Mouse (Mus musculus) gastrocnemius, postnatal 36 days (tissue): ENCODE data around the gene Carhsp1. TPM values are rescaled to one million over a fixed set of nuclear protein-coding genes. Genes with fewer than 3 reads are reported as not detected.

ENCODE experiments used
- microRNA-seq, 2 experiments: library from miRNA; unstranded; fragments of <30 nt; microRNA quantifications; one replicate each; pipeline ENCODE4 v1.2.0; 2021
- total RNA-seq, 2 experiments: library from RNA; stranded (reverse); gene quantifications; 2 replicates each; pipeline ENCODE4 v1.2.3; 2021

Carhsp1 gene
- total RNA-seq, 2 experiments from 2014 or later, result 5.4 to 6.4 TPM

Small RNA genes within 50 kb of the gene (microRNA-seq; reads per million reads assigned to microRNA genes)
- gene Gm22137, result 0 reads per million in 2 experiments

Other genes starting within 250 kb of the Carhsp1 start
- not detected for gene Tmem114, start 247.0 kb downstream of the Carhsp1 start, total RNA-seq
- gene Mettl22, start 201.4 kb downstream of the Carhsp1 start, total RNA-seq, result 10 to 100 TPM; 73.9 to 82.4 TPM
- 1 to 10 TPM; 1.9 to 2.8 TPM for gene Abat, start 158.7 kb downstream of the Carhsp1 start, total RNA-seq
- 10 to 100 TPM; 16.4 to 18.3 TPM for gene Pmm2, start 34.5 kb downstream of the Carhsp1 start, total RNA-seq
- gene Tmem186, start 34.4 kb downstream of the Carhsp1 start, total RNA-seq, result 10 to 100 TPM in 1 of 2 experiments, 1 to 10 TPM in 1; 8.9 to 12.5 TPM
- gene Gm5767, start 8.6 kb upstream of the Carhsp1 start, total RNA-seq, result not detected
- 10 to 100 TPM; 48.3 to 57.0 TPM for gene Usp7, start 120.2 kb upstream of the Carhsp1 start, total RNA-seq
- 10 to 100 TPM; 79.2 to 94.8 TPM for gene 1810013L24Rik, start 157.9 kb upstream of the Carhsp1 start, total RNA-seq